Mouse (Mus musculus) forebrain, embryonic 13.5 days (tissue): ENCODE data around the gene Col8a1. TPM values are rescaled to one million over a fixed set of nuclear protein-coding genes. Genes with fewer than 3 reads are reported as not detected.

Experiments used
- ATAC-seq: fragments of 200-750 bp; cut with Nextera tagmentation; 2 replicates; pipeline ENCODE4 v1.8.0; 2017
- H3K27ac ChIP-seq: fragments of 300-500 bp; sonication (generic); 2 replicates; pipeline ENCODE4 v1.5.1; 2015; ENCODE audit warnings: inconsistent platforms, mild to moderate bottlenecking, moderate library complexity
- H3K27me3 ChIP-seq: fragments of 300-500 bp; sonication (generic); 2 replicates; pipeline ENCODE4 v1.6.1; 2015; ENCODE audit warnings: mild to moderate bottlenecking, inconsistent platforms
- H3K36me3 ChIP-seq: fragments of 300-500 bp; sonication (generic); 2 replicates; pipeline ENCODE4 v1.6.1; 2015; ENCODE audit warnings: mild to moderate bottlenecking, inconsistent platforms; ENCODE audit not compliant: poor library complexity, severe bottlenecking
- H3K4me1 ChIP-seq: fragments of 300-500 bp; sonication (generic); 2 replicates; pipeline ENCODE4 v1.6.1; 2015; ENCODE audit warnings: inconsistent platforms
- H3K4me2 ChIP-seq: fragments of 300-500 bp; sonication (generic); 2 replicates; pipeline ENCODE4 v1.6.1; 2015; ENCODE audit warnings: inconsistent platforms, mild to moderate bottlenecking, moderate library complexity
- H3K4me3 ChIP-seq: fragments of 300-500 bp; sonication (generic); 2 replicates; pipeline ENCODE4 v1.5.1; 2015; ENCODE audit warnings: mild to moderate bottlenecking, inconsistent platforms
- H3K9ac ChIP-seq: fragments of 300-500 bp; sonication (generic); 2 replicates; pipeline ENCODE4 v1.6.1; 2015; ENCODE audit warnings: mild to moderate bottlenecking, inconsistent platforms
- H3K9me3 ChIP-seq: fragments of 300-500 bp; sonication (generic); replicated peaks from 2 replicates; pipeline ENCODE4 v1.6.1; 2016; ENCODE audit warnings: inconsistent platforms
- WGBS: fragments of 180-500 bp; shearing (Covaris S2); methylation state at CpG from one replicate; pipeline ENCODE4 v1.1.7; 2015; 5-methylcytosine and 5-hydroxymethylcytosine counted together
- polyA plus RNA-seq: library from polyadenylated mRNA; unstranded; fragments of >200 nt; fragmentation: Nextera tagmentation; extraction: Ambion mirVana; gene quantifications from 2 replicates; pipeline ENCODE4 v1.2.1, GENCODE M21; 2015

Gene Col8a1
- polyA plus RNA-seq, 1 experiment from 2014 or later, result 1.0 TPM

- Histone ChIP-seq H3K4me3 (no peak overlapping the region), H3K4me2 (no peak overlapping the region), H3K9me3 (no peaks in the 10 kb centered on the region), H3K27ac (no peak overlapping the region), H3K27me3 (no peaks in the 10 kb centered on the region), H3K36me3 (no peaks in the 10 kb centered on the region), H3K9ac (no peak overlapping the region), H3K4me1 (no peaks in the 10 kb centered on the region)
- ATAC-seq, result no peak
- WGBS, result 82% methylated on average over 3 of the region's 3 CpGs
Observed at GRCm38 (mm10) chr16:57662661-57663060, 91.9 kb downstream of the Col8a1 start.

- Histone ChIP-seq H3K9me3 (no peaks in the 10 kb centered on the region), H3K4me3 (no peak overlapping the region), H3K27me3 (no peaks in the 10 kb centered on the region), H3K36me3 (no peaks in the 10 kb centered on the region), H3K9ac (no peak overlapping the region), H3K27ac (no peak overlapping the region), H3K4me1 (no peaks in the 10 kb centered on the region), H3K4me2 (no peak overlapping the region)
- WGBS, result 78% methylated on average over 2 of the region's 2 CpGs
- ATAC-seq, result no peak
Observed at GRCm38 (mm10) chr16:57649888-57650287, 104.6 kb downstream of the Col8a1 start.

GRCm38 (mm10) chr16:57641346-57641885 lies 113.1 kb downstream of the Col8a1 start:
- Histone ChIP-seq H3K4me1 (no peaks in the 10 kb centered on the region), H3K9me3 (no peaks in the 10 kb centered on the region), H3K27ac (no peak overlapping the region), H3K4me3 (no peak overlapping the region), H3K9ac (no peak overlapping the region), H3K27me3 (no peaks in the 10 kb centered on the region), H3K4me2 (no peak overlapping the region), H3K36me3 (no peaks in the 10 kb centered on the region)
- ATAC-seq, result no peak
- WGBS, result 63% methylated on average over 10 of the region's 10 CpGs

- Histone ChIP-seq H3K27me3 (no peaks in the 10 kb centered on the region), H3K4me1 (no peaks in the 10 kb centered on the region), H3K4me3 (no peak overlapping the region), H3K9me3 (no peaks in the 10 kb centered on the region), H3K27ac (no peak overlapping the region), H3K36me3 (no peaks in the 10 kb centered on the region), H3K9ac (no peak overlapping the region), H3K4me2 (no peak overlapping the region)
- 76% methylated on average over 5 of the region's 5 CpGs for whole genome bisulfite sequencing
- no peak for ATAC-seq
Observed at GRCm38 (mm10) chr16:57634766-57635165, 119.8 kb downstream of the Col8a1 start.

- 4% methylated on average over 6 of the region's 6 CpGs for WGBS
- no peaks in the 10 kb centered on the region for H3K36me3 ChIP-seq
- H3K4me3 ChIP-seq, result no peak overlapping the region
- no peaks in the 10 kb centered on the region for H3K27me3 ChIP-seq
- ATAC-seq, result peak; percentile 90
- no peak overlapping the region for H3K27ac ChIP-seq
- no peak overlapping the region for H3K4me2 ChIP-seq
- H3K4me1 ChIP-seq, result no peaks in the 10 kb centered on the region
- H3K9me3 ChIP-seq, result no peaks in the 10 kb centered on the region
- H3K9ac ChIP-seq, result no peak overlapping the region
Observed at GRCm38 (mm10) chr16:57634191-57634590, 120.3 kb downstream of the Col8a1 start.

GRCm38 (mm10) chr16:57611768-57612167 lies 142.8 kb downstream of the Col8a1 start:
- 3% methylated on average over 1 of the region's 1 CpGs for WGBS
- H3K27me3 ChIP-seq, result peaks cover 8% of the 10 kb centered on the region; the same call in 1 of the 2 replicates
- ATAC-seq, result no peak
- no peaks in the 10 kb centered on the region for H3K9me3 ChIP-seq
- no peak overlapping the region for H3K4me3 ChIP-seq
- no peak overlapping the region for H3K4me2 ChIP-seq
- no peaks in the 10 kb centered on the region for H3K36me3 ChIP-seq
- H3K9ac ChIP-seq, result no peak overlapping the region
- H3K4me1 ChIP-seq, result peaks cover 4% of the 10 kb centered on the region
- H3K27ac ChIP-seq, result no peak overlapping the region

- peaks cover 18% of the 10 kb centered on the region for H3K4me1 ChIP-seq
- H3K27me3 ChIP-seq, result no peaks in the 10 kb centered on the region
- H3K9ac ChIP-seq, result peak within 1 kb of the TSS; percentile 71
- H3K36me3 ChIP-seq, result no peaks in the 10 kb centered on the region
- no peaks in the 10 kb centered on the region for H3K9me3 ChIP-seq
- H3K4me2 ChIP-seq, result peak within 1 kb of the TSS; percentile 75
- peak; percentile 95 for ATAC-seq
- H3K27ac ChIP-seq, result no peak within 1 kb of the TSS; the same call in 1 of the 2 replicates
- WGBS, result under 1% methylated on average over 64 of the region's 64 CpGs
- H3K4me3 ChIP-seq, result peak within 1 kb of the TSS; percentile 77
Observed at GRCm38 (mm10) chr16:57606444-57607227, 147.9 kb downstream of the Col8a1 start, which contains the start of gene Cmss1. Cmss1 (minus strand) TSS chr16:57606864.

- no peak for ATAC-seq
Observed at GRCm38 (mm10) chr16:57601031-57601430, 153.5 kb downstream of the Col8a1 start.

GRCm38 (mm10) chr16:57597295-57597957 lies 157.1 kb downstream of the Col8a1 start:
- no peaks in the 10 kb centered on the region for H3K36me3 ChIP-seq
- H3K27me3 ChIP-seq, result no peaks in the 10 kb centered on the region
- no peak overlapping the region for H3K4me2 ChIP-seq
- no peak overlapping the region for H3K9ac ChIP-seq
- no peak for ATAC-seq
- no peaks in the 10 kb centered on the region for H3K4me1 ChIP-seq
- 89% methylated on average over 4 of the region's 4 CpGs for WGBS
- no peaks in the 10 kb centered on the region for H3K9me3 ChIP-seq
- H3K4me3 ChIP-seq, result no peak overlapping the region
- no peak overlapping the region for H3K27ac ChIP-seq

More at GRCm38 (mm10) chr16:57601031-57601430, 153.5 kb downstream of the Col8a1 start:
- Histone ChIP-seq H3K4me2 (no peak overlapping the region), H3K27me3 (no peaks in the 10 kb centered on the region), H3K9ac (no peak overlapping the region), H3K36me3 (no peaks in the 10 kb centered on the region), H3K27ac (no peak overlapping the region), H3K4me3 (no peak overlapping the region), H3K9me3 (no peaks in the 10 kb centered on the region), H3K4me1 (peaks cover 10% of the 10 kb centered on the region)

- Histone ChIP-seq H3K4me3 (no peak overlapping the region), H3K27ac (no peak overlapping the region), H3K27me3 (no peaks in the 10 kb centered on the region), H3K36me3 (no peaks in the 10 kb centered on the region), H3K4me2 (no peak overlapping the region), H3K4me1 (no peaks in the 10 kb centered on the region), H3K9ac (no peak overlapping the region), H3K9me3 (no peaks in the 10 kb centered on the region)
- ATAC-seq, result peak; percentile 77
- 44% methylated on average over 7 of the region's 7 CpGs for WGBS
Observed at GRCm38 (mm10) chr16:57593422-57594157, 160.9 kb downstream of the Col8a1 start.

- Histone ChIP-seq H3K27me3 (no peaks in the 10 kb centered on the region), H3K36me3 (no peaks in the 10 kb centered on the region), H3K9ac (no peak overlapping the region), H3K27ac (no peak overlapping the region), H3K4me1 (no peaks in the 10 kb centered on the region), H3K4me3 (no peak overlapping the region), H3K4me2 (no peak overlapping the region), H3K9me3 (no peaks in the 10 kb centered on the region)
- ATAC-seq, result no peak
- WGBS, result 52% methylated on average over 3 of the region's 3 CpGs
Observed at GRCm38 (mm10) chr16:57585201-57585600, 169.3 kb downstream of the Col8a1 start.

- H3K4me2 ChIP-seq, result no peak overlapping the region
- ATAC-seq, result no peak
- H3K27ac ChIP-seq, result no peak overlapping the region
- no peaks in the 10 kb centered on the region for H3K27me3 ChIP-seq
- H3K4me3 ChIP-seq, result no peak overlapping the region
- H3K9ac ChIP-seq, result no peak overlapping the region
- H3K4me1 ChIP-seq, result no peaks in the 10 kb centered on the region
- no peaks in the 10 kb centered on the region for H3K36me3 ChIP-seq
- no peaks in the 10 kb centered on the region for H3K9me3 ChIP-seq
- 83% methylated on average over 2 of the region's 2 CpGs for WGBS
Observed at GRCm38 (mm10) chr16:57582008-57582407, 172.5 kb downstream of the Col8a1 start.
